Comparison of ENCODE assay signal across 9 mouse cellular contexts in the genomic region with DNA sequence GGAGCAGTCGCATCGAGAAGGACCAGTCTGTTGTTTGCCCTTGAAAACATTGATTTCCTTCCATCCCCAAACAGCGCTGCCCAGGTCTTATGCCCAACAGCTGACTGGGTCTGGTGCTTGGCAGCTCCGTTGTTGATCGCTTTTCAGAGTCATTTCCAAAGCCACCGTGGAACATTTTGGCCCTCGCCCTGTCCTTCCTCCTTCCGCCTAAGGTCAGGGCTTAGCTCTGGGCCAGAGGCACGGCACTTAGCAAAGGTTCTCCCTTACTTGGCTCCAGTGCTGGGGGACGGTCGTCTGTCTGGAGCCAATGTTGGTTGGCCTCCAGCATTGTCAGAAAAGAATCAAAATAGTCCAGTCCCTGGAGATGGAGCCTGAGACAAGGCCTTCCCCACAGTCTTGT. TPM values are rescaled to one million over a fixed set of nuclear protein-coding genes. Genes with fewer than 3 reads are reported as not detected.
DNase-seq lines count a peak whose midpoint lies in the region.
"Had no signal": no experiment of that assay in that cellular context is flagged by ENCODE, and none has a peak within 500 bp of the region (broad histone marks: within the 10 kb centered on the region; RNA-seq: fewer than 3 reads in every experiment).

No protein-coding gene starts in this region.

- intact Hi-C loops in gastrocnemius, postnatal 36 days (cut with DNase I), result loop anchor here (2.0 kb wide), 1 partner anchor 47 kb away; no protein-coding TSS in a partner anchor

- DNase-seq in cerebellum, adult 9-11 months, result peak; percentile 13
- no peak for DNase-seq in cerebellum, adult 8-10 months
- DNase-seq in ovary, adult 18-20 months (ENCODE audit: low spot score), result peak; percentile 50
- no peak for DNase-seq in ovary, postnatal 10 days (ENCODE audit: low spot score)
- DNase-seq in gastrocnemius, postnatal 36 days, result peak; percentile 52 to 71
- peak; percentile 15 to 55 for DNase-seq in lung, postnatal 4 days
- no peak for DNase-seq in Muller cell, postnatal 12 days (ENCODE audit: inconsistent ontology term)
- no peak for DNase-seq in neural tube, embryonic 10.5 days (ENCODE audit: extremely low spot score, low spot score)
- DNase-seq: midbrain, embryonic 14.5 days had no signal

RNA-seq across cellular contexts. Expression of a gene that starts 33.2 kb away (rescaled TPM):
- total RNA-seq in gastrocnemius, postnatal 36 days (2021), result 100 to 1,000 TPM; 138 to 166 TPM

RNA-seq across cellular contexts. Expression of a gene that starts 49.4 kb away (rescaled TPM):
- 10 to 100 TPM in 1 of 2 experiments, 1 to 10 TPM in 1; 9.7 to 13.2 TPM for total RNA-seq in gastrocnemius, postnatal 36 days (2021)

RNA-seq across cellular contexts. Expression of a gene that starts 51.5 kb away (rescaled TPM):
- total RNA-seq in gastrocnemius, postnatal 36 days (2021), result under 1 TPM; 0.59 to 0.69 TPM

Comparison
In these comparisons a context has a peak if more than half of its experiments do, and no peak if none do; other contexts are left out.
1. DNase-seq: peak in cerebellum, adult 9-11 months (single experiment), ovary, adult 18-20 months (single experiment), gastrocnemius, postnatal 36 days (2 of 2) and lung, postnatal 4 days (2 of 2); none in cerebellum, adult 8-10 months (single experiment), ovary, postnatal 10 days (single experiment), Muller cell, postnatal 12 days (single experiment) and neural tube, embryonic 10.5 days (single experiment).